Mouse (Mus musculus) lung, adult 10 weeks (tissue): ENCODE measurements around the gene H2-Q6. TPM values are rescaled to one million over a fixed set of nuclear protein-coding genes. Genes with fewer than 3 reads are reported as not detected.

ENCODE experiments used
- polyA plus RNA-seq: library from polyadenylated mRNA; stranded (reverse); fragments of 350-450 nt; fragmentation: Illumina TruSeq; extraction: RNeasy Lipid Tissue Mini Kit (QIAGEN cat#74804); gene quantifications from one replicate; pipeline ENCODE4 v1.2.3, GENCODE M21; 2014; ENCODE audit warnings: low read depth, low replicate concordance; ENCODE audit not compliant: insufficient read depth

Gene H2-Q6
- polyA plus RNA-seq: 56.1 TPM

DNA sequence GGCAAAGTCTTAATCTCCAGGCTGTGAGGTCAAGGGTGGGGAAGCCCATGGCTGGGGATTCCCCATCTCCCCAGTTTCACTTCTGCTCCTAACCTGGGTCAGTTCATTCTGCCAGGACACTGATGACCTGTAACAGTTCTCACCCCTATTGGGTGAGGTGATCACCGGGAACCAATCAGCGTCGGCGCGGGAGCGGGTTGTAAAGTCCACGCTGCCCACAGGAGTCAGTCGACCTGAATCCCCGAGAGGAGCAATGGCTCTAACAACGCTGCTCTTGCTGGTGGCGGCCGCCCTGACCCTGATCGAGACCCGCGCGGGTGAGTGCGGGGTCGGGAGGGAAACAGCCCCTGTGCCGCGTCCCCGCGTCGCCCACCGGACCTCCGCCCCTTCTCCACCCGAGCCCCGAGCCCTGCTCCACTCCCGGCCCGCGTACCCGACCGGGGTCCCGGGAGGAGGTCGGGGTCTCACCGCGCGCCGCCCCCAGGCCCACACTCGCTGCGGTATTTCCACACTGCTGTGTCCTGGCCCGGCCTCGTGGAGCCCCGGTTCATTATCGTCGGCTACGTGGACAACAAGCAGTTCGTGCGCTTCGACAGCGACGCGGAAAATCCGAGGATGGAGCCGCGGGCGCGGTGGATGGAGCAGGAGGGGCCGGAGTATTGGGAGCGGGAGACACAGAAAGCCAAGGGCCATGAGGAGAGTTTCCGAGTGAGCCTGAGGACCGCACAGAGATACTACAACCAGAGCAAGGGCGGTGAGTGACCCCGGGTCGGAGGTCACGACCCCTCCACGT lies at the start of gene H2-Q6:
Gene H2-Q6 (plus strand): TSS at position 227 of the 793 bp plus-strand sequence.

DNA sequence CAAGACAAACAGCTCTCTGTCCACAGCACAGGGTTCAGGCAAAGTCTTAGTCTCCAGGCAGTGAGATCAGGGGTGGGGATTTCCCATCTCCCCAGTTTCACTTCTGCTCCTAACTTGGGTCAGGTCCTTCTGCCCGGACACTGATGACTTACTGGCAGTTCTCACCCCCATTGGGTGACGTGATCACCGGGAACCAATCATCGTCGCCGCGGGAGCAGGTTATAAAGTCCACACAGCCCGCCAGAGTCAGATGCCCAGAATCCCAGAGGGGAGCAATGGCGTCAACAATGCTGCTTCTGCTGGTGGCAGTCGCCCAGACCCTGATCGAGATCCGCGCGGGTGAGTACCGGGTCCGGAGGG lies 45.3 kb upstream of the H2-Q6 start, which contains the start of gene H2-Q4:
Gene H2-Q4 (plus strand): TSS at position 249 of the 360 bp plus-strand sequence.

DNA sequence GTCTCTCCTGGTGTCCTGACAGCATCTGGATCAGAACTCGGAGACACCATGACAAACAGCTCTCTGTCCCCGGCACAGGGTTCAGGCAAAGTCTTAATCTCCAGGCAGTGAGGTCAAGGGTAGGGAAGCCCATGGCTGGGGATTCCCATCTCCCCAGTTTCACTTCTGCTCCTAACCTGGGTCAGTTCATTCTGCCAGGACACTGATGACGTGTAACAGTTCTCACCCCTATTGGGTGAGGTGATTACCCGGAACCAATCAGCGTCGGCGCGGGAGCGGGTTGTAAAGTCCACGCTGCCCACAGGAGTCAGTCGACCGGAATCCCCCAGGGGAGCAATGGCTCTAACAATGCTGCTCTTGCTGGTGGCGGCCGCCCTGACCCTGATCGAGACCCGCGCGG lies 14.2 kb downstream of the H2-Q6 start, which contains the start of gene H2-Q7:
Gene H2-Q7 (plus strand): TSS at position 271 of the 400 bp plus-strand sequence.

DNA sequence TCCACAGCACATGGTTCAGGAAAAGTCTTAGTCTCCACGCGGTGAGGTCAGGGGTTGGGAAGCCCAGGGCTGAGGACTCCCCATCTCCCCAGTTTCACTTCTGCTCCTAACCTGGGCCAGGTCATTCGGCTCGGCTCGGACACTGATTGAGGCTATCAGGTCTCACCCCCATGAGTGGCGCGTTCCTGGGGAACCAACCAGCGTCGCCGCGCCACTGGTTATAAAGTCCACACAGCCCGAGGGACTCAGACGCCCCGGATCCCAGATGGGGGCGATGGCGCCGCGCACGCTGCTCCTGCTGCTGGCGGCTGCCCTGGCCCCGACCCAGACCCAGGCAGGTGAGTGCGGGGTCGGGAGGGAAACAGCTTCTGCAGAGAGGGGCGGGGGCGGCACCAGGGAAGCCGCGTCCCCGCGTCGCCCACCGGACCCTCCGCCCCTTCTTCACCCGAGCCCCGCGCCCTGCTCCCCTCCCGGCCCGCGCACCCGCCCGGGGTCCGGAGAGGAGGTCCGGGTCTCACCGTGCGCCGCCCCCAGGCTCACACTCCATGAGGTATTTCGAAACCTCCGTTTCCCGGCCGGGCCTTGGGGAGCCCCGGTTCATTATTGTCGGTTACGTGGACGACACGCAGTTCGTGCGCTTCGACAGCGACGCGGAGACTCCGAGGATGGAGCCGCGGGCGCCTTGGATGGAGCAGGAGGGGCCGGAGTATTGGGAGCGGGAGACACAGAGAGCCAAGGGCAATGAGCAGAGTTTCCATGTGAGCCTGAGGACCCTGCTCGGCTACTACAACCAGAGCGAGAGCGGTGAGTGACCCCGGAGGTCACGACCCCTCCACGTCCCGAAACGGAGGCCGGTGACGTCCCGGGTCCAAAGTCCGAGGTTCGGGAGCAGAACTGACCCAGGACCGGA lies 45.4 kb downstream of the H2-Q6 start, which contains the start of gene H2-Q10:
Gene H2-Q10 (plus strand): TSS at position 248 of the 910 bp plus-strand sequence.

Other genes with a start within 250 kb of the H2-Q6 start
- gene Aif1, start 248.8 kb upstream of the H2-Q6 start, polyA plus RNA-seq: 14.2 TPM
- 56.7 TPM for gene Lst1, start 236.4 kb upstream of the H2-Q6 start, polyA plus RNA-seq
- 46.6 TPM for gene Ltb, start 230.4 kb upstream of the H2-Q6 start, polyA plus RNA-seq
- 1.2 TPM for gene Tnf, start 222.8 kb upstream of the H2-Q6 start, polyA plus RNA-seq
- gene Lta, start 219.5 kb upstream of the H2-Q6 start, polyA plus RNA-seq: 0.62 TPM
- not detected for gene Gm16181, start 204.0 kb upstream of the H2-Q6 start, polyA plus RNA-seq
- 3.0 TPM for gene Atp6v1g2, start 191.2 kb upstream of the H2-Q6 start, polyA plus RNA-seq
- gene Nfkbil1, start 189.1 kb upstream of the H2-Q6 start, polyA plus RNA-seq: 13.6 TPM
- 120 TPM for gene Ddx39b, start 183.1 kb upstream of the H2-Q6 start, polyA plus RNA-seq
- gene H2-D1, start 162.1 kb upstream of the H2-Q6 start, polyA plus RNA-seq: 887 TPM
- 0.72 TPM for gene H2-Q1, start 104.4 kb upstream of the H2-Q6 start, polyA plus RNA-seq
- gene H2-Q2, start 82.6 kb upstream of the H2-Q6 start, polyA plus RNA-seq: 8.2 TPM
- gene H2-Q4, start 45.2 kb upstream of the H2-Q6 start, polyA plus RNA-seq: 102 TPM
- gene H2-Q7, start 14.3 kb downstream of the H2-Q6 start, polyA plus RNA-seq: 95.6 TPM
- gene H2-Q10, start 45.2 kb downstream of the H2-Q6 start, polyA plus RNA-seq: 7.1 TPM
- gene Pou5f1, start 81.2 kb downstream of the H2-Q6 start, polyA plus RNA-seq: not detected
- gene Tcf19, start 92.0 kb downstream of the H2-Q6 start, polyA plus RNA-seq: 4.4 TPM
- gene Cchcr1, start 92.2 kb downstream of the H2-Q6 start, polyA plus RNA-seq: 4.7 TPM
- not detected for gene Psors1c2, start 108.4 kb downstream of the H2-Q6 start, polyA plus RNA-seq
- 0.30 TPM for gene Cdsn, start 127.3 kb downstream of the H2-Q6 start, polyA plus RNA-seq
- not detected for gene 2300002M23Rik, start 142.6 kb downstream of the H2-Q6 start, polyA plus RNA-seq
- 250 TPM for gene Sfta2, start 176.7 kb downstream of the H2-Q6 start, polyA plus RNA-seq
- gene Gm9573, start 201.8 kb downstream of the H2-Q6 start, polyA plus RNA-seq: not detected
- gene Mucl3, start 218.8 kb downstream of the H2-Q6 start, polyA plus RNA-seq: 0.20 TPM
- gene Vars2, start 242.7 kb downstream of the H2-Q6 start, polyA plus RNA-seq: 8.7 TPM
- gene Gtf2h4, start 248.9 kb downstream of the H2-Q6 start, polyA plus RNA-seq: 16.5 TPM